In genomic region chr13:51279642-51280387, GRCm38 (mm10) we compare ENCODE assay signal across 9 mouse cellular contexts.
DNase-seq lines count a peak whose midpoint lies in the region; ATAC-seq lines count a peak whose summit lies in the region.
"Had no signal": no experiment of that assay in that cellular context is flagged by ENCODE, and none has a peak within 500 bp of the region (broad histone marks: within the 10 kb centered on the region; RNA-seq: fewer than 3 reads in every experiment).

No protein-coding gene starts in this region.

- no peaks in the 10 kb centered on the region for H3K9me3 ChIP-seq in heart, embryonic 13.5 days
- no peaks in the 10 kb centered on the region for H3K9me3 ChIP-seq in intestine, embryonic 16.5 days (ENCODE audit: control insufficient read depth, low read length)
- no peaks in the 10 kb centered on the region for H3K9me3 ChIP-seq in midbrain, embryonic 16.5 days (replicated peaks; ENCODE audit: control insufficient read depth, low read length, poor library complexity, severe bottlenecking)

- no peak for DNase-seq in heart, postnatal 14 days
- peak; percentile 81 for DNase-seq in embryo, embryonic 11 days
- DNase-seq in right cerebral cortex, postnatal 10 days (ENCODE audit: low spot score in 2 of 2) = no peak
- DNase-seq in left cerebral cortex, postnatal 4 days = no peak
- DNase-seq in frontal cortex, adult 2 months (ENCODE audit: extremely low spot score in 1 of 2, low spot score in 1 of 2) = no peak
- DNase-seq: thymus, adult 18-20 months had no signal

- peak overlapping the region; percentile 19; the same call in 1 of the 2 replicates for H3K4me2 ChIP-seq in heart, embryonic 13.5 days
- 0 out of 2 replicates have a peak overlapping the region, but pooled peaks have one; percentile 7 for H3K4me2 ChIP-seq in intestine, embryonic 16.5 days (ENCODE audit: low read depth, low read length)
- no peak overlapping the region for H3K4me2 ChIP-seq in midbrain, embryonic 16.5 days (ENCODE audit: low read length)

- H3K27me3 ChIP-seq in heart, embryonic 13.5 days (replicated peaks) = no peaks in the 10 kb centered on the region
- no peaks in the 10 kb centered on the region for H3K27me3 ChIP-seq in intestine, embryonic 16.5 days (replicated peaks; ENCODE audit: control insufficient read depth, insufficient read depth, low read length)
- no peaks in the 10 kb centered on the region for H3K27me3 ChIP-seq in midbrain, embryonic 16.5 days (ENCODE audit: control insufficient read depth, insufficient read depth, low read depth, low read length)

- H3K4me3 ChIP-seq in heart, embryonic 13.5 days = no peak overlapping the region
- H3K4me3 ChIP-seq in intestine, embryonic 16.5 days (ENCODE audit: low read length) = no peak overlapping the region
- no peak overlapping the region for H3K4me3 ChIP-seq in midbrain, embryonic 16.5 days (ENCODE audit: low read depth, low read length)

- peaks cover 33% of the 10 kb centered on the region for H3K4me1 ChIP-seq in heart, embryonic 13.5 days
- H3K4me1 ChIP-seq in intestine, embryonic 16.5 days (ENCODE audit: control insufficient read depth, insufficient read depth, low read length) = peaks cover 13% of the 10 kb centered on the region
- H3K4me1 ChIP-seq in midbrain, embryonic 16.5 days (ENCODE audit: control insufficient read depth, insufficient read depth, low read length) = no peaks in the 10 kb centered on the region

- ATAC-seq in heart, embryonic 13.5 days (ENCODE audit: extremely low read depth, insufficient number of reproducible peaks, low FRiP score, low TSS enrichment) = peak; percentile 46; the same call in 1 of the 2 replicates
- peak; percentile 84 for ATAC-seq in intestine, embryonic 16.5 days
- ATAC-seq in midbrain, embryonic 16.5 days = peak; percentile 28; the same call in 1 of the 2 replicates

- intact Hi-C loops in heart, postnatal 14 days (cut with DNase I) = no loop called here
- intact Hi-C loops in left cerebral cortex, postnatal 4 days (cut with DNase I) = no loop called here

- 14% methylated on average over 8 of the region's 8 CpGs for WGBS in heart, embryonic 13.5 days
- 24% methylated on average over 8 of the region's 8 CpGs for WGBS in intestine, embryonic 16.5 days
- WGBS in midbrain, embryonic 16.5 days = 49% methylated on average over 8 of the region's 8 CpGs

- peak overlapping the region; percentile 78 for H3K27ac ChIP-seq in heart, embryonic 13.5 days (replicated peaks)
- peak overlapping the region; percentile 68 for H3K27ac ChIP-seq in intestine, embryonic 16.5 days (ENCODE audit: low read length)
- no peak overlapping the region for H3K27ac ChIP-seq in midbrain, embryonic 16.5 days (ENCODE audit: low read length)

- H3K36me3 ChIP-seq in heart, embryonic 13.5 days = no peaks in the 10 kb centered on the region
- no peaks in the 10 kb centered on the region for H3K36me3 ChIP-seq in intestine, embryonic 16.5 days (ENCODE audit: control insufficient read depth, insufficient read depth, low read length)
- H3K36me3 ChIP-seq in midbrain, embryonic 16.5 days (ENCODE audit: control insufficient read depth, insufficient read depth, low read length) = no peaks in the 10 kb centered on the region

- H3K9ac ChIP-seq in heart, embryonic 13.5 days = no peak overlapping the region
- H3K9ac ChIP-seq in intestine, embryonic 16.5 days (ENCODE audit: low read depth, low read length) = no peak overlapping the region
- no peak overlapping the region for H3K9ac ChIP-seq in midbrain, embryonic 16.5 days (ENCODE audit: low read depth, low read length)

Comparison
In these comparisons a context has a peak if more than half of its experiments do, and no peak if none do; other contexts are left out.
1. ATAC-seq: peak in every context shown above with its lines; median percentile 84 in intestine, embryonic 16.5 days; 46 in heart, embryonic 13.5 days; 28 in midbrain, embryonic 16.5 days.